Mouse (Mus musculus) left cerebral cortex, adult 6 months (tissue): ENCODE data around the gene Il6. TPM values are rescaled to one million over a fixed set of nuclear protein-coding genes. Genes with fewer than 3 reads are reported as not detected.

Experiments used
- long read RNA-seq, 2 experiments: library from polyadenylated mRNA; unstranded; transcript quantifications; one replicate each; pipeline ENCODE4 v2.0.0; 2019 to 2020
- polyA plus RNA-seq: library from polyadenylated mRNA; unstranded; fragments of <200 nt; fragmentation: Nextera tagmentation; gene quantifications from 2 replicates; pipeline ENCODE4 v1.2.3, GENCODE M21; 2021

The Il6 gene
- 0.11 TPM in 1 of 2 replicates, not detected in the other for polyA plus RNA-seq
- long read RNA-seq, experiment 1: 0 reads
- long read RNA-seq, experiment 2: 0 reads

DNA sequence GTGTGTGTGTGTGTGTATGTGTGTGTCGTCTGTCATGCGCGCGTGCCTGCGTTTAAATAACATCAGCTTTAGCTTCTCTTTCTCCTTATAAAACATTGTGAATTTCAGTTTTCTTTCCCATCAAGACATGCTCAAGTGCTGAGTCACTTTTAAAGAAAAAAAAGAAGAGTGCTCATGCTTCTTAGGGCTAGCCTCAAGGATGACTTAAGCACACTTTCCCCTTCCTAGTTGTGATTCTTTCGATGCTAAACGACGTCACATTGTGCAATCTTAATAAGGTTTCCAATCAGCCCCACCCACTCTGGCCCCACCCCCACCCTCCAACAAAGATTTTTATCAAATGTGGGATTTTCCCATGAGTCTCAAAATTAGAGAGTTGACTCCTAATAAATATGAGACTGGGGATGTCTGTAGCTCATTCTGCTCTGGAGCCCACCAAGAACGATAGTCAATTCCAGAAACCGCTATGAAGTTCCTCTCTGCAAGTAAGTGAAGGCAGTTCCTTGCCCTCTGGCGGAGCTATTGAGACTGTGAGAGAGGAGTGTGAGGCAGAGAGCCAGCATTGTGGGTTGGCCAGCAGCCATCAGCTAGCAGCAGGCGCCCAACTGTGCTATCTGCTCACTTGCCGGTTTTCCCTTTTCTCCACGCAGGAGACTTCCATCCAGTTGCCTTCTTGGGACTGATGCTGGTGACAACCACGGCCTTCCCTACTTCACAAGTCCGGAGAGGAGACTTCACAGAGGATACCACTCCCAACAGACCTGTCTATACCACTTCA lies at the start of gene Il6:
TSS of gene Il6 (plus strand) at position 389 of the 778 bp plus-strand sequence.

Other genes with a start within 250 kb of the Il6 start
- gene Tyms, start 60.5 kb downstream of the Il6 start, polyA plus RNA-seq: 3.7 and 4.1 TPM in 2 replicates
- 0.99 and 5.0 TPM in 2 replicates for gene Garem2, start 92.0 kb downstream of the Il6 start, polyA plus RNA-seq
- gene 3110082J24Rik, start 93.0 kb downstream of the Il6 start, polyA plus RNA-seq: 0.93 and 6.4 TPM in 2 replicates
- gene Hadha, start 142.0 kb downstream of the Il6 start, polyA plus RNA-seq: 36.1 and 43.7 TPM in 2 replicates
- 112 and 115 TPM in 2 replicates for gene Hadhb, start 142.1 kb downstream of the Il6 start, polyA plus RNA-seq
- gene Adgrf3, start 192.6 kb downstream of the Il6 start, polyA plus RNA-seq: not detected in 2 replicates
- gene Selenoi, start 219.5 kb downstream of the Il6 start, polyA plus RNA-seq: 14.2 and 14.3 TPM in 2 replicates